Mouse (Mus musculus): ENCODE measurements around the gene Scpep1.

DNA sequence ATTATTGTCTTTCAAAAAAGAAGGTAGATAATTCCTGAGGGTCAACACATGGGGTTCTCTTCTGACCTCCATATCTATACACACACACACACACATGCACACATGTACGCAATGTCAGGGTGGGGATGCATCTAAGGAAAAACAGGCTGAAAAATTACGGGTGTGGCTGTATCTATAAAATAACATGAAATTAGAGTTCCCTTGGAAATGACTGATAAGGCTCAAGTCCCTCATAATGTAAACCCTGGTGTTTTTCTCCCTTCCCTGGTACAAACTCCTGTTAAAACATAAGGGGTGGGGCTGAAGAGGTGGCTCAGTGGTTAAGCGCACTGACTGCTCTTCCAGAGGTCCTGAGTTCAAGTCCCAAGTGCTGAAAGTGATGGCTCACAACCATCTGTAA, 1.7 kb downstream of the Scpep1 start:
- no peak for TF ChIP-seq CTCF (IDR thresholded peaks at IDR 0.05; ENCODE audit: extremely low read depth, insufficient read depth, low read length)
- no peak for TF ChIP-seq POLR2A (IDR thresholded peaks at IDR 0.05; ENCODE audit: extremely low read depth, insufficient read depth, low read length)
